Mouse (Mus musculus): ENCODE results near the gene Sowaha. TPM values are rescaled to one million over a fixed set of nuclear protein-coding genes. Genes with fewer than 3 reads are reported as not detected.

Gene Sowaha
- polyA plus RNA-seq, 1 experiment = not detected

DNA sequence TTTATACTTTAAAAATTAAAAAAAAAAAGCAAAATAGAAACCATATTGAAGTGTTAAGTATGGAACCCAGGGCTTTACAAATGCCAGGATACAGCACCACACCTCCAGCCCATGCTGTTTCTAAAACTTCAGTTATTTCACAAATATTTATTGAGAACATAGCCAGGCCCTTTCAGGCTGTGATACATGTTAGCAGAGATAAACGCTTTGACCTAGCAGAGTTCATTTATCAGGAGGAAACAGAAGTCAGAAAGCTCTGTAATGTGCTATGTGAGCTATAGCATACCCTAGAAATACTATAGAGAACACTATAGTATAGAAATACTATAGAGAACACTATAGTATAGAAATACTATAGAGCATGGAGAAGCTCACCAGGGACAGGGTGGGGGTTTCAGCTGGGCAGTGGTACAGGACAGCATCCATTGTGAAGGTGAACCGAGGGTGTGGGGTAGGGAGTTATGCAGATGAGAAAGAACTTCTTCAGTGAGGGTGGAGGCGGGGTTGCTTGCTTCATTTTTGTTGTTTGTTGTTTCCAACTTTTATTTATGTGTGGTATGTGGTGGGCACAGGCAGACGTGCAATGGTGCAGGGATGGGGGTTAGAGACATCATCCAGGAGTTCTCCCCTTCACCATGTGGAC is 1.1 kb upstream of the Sowaha start:
- H3K4me3 ChIP-seq (ENCODE audit: insufficient read depth, low read depth, low read length) = no peak overlapping the region
- H3K4me1 ChIP-seq (ENCODE audit: control insufficient read depth, insufficient read depth, low read length) = peaks cover 15% of the 10 kb centered on the region
- H3K27ac ChIP-seq (ENCODE audit: insufficient read depth, low read depth, low read length) = no peak overlapping the region
- TF ChIP-seq POLR2A (IDR thresholded peaks at IDR 0.05; ENCODE audit: insufficient read depth, low read depth, low read length) = no peak
- no peak for TF ChIP-seq CTCF (IDR thresholded peaks at IDR 0.05; ENCODE audit: insufficient read depth, low read depth, low read length)
- WGBS = 91% methylated on average over 4 of the region's 4 CpGs

DNA sequence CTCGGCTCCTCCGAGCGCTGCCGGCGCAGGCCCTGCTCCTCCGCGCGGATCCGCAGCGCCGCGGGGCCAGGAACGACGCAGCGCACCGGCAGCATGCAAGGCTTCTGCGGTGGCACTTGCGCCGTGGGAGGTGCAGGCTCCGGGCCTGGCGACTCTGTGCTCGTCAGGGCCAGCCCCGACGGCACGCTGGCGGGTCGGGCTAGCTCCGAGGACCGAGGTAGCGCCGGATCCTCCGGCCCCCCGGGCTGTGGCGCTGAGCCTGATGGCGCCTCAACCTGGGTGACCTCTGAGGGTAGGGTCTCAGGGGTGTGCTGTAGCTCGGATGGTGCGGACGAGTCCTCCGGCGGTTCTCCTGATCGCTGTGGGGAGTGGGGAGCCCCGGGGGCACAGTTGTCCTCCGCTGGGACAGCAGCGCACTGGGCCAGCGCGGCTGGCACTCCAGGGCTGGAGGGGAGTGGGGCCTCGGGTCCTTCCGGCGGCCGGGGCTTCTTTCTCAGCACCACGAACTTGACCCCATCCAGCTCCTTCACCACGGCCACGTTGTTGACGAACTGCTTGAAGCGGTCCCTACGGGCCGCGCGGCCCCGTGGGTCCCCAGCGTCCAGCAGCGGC is 797 bp downstream of the Sowaha start:
- H3K4me1 ChIP-seq (ENCODE audit: control insufficient read depth, insufficient read depth, low read length) = peaks cover 19% of the 10 kb centered on the region
- peak overlapping the region; percentile 57 for H3K4me3 ChIP-seq (ENCODE audit: insufficient read depth, low read depth, low read length)
- H3K27ac ChIP-seq (ENCODE audit: insufficient read depth, low read depth, low read length) = 0 out of 2 replicates have a peak overlapping the region, but pooled peaks have one; percentile 0
- TF ChIP-seq CTCF (IDR thresholded peaks at IDR 0.05; ENCODE audit: insufficient read depth, low read depth, low read length) = no peak
- no peak for TF ChIP-seq POLR2A (IDR thresholded peaks at IDR 0.05; ENCODE audit: insufficient read depth, low read depth, low read length)
- 1% methylated on average over 62 of the region's 62 CpGs for WGBS

DNA sequence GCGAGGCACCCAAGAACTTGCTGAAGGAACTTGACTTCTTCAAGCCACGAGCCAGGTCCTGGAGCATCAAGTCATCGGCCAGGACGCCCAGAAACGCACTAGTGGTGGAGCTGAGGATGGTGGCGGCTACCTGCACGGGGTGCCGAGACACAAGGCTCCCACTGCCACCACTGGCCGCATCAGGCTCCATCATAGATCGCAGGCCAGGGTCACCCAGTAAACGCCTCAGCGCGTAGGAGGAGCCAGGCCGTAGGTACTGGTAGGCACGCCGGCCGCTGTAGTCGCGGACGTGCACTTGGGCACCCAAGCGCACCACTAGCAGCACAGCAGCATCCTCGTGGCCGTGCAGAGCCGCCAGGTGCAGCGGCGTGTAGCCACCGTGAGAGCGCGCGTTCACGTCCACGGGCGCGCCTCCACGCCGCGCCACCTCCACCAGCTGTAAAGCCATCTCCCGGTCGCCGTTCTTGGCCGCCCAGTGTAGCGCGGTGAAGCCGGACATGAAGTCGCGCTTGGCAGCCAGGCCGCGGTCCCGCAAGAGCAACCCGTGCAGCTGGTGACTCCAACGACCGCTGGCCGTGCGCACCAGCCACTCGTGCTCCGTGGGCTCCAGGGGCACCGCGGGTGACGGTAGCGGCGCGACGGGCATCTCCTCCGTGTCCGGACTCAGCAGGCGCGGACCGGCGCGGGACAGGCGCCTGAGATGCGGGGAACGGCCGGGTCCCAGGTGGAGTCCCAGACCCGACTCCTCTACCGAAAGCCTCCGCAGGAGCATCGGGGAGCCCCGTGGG is 1.5 kb downstream of the Sowaha start:
- Histone ChIP-seq H3K4me3 (ENCODE audit: insufficient read depth, low read depth, low read length) (peak overlapping the region; percentile 57), H3K27ac (ENCODE audit: insufficient read depth, low read depth, low read length) (no peak overlapping the region), H3K4me1 (ENCODE audit: control insufficient read depth, insufficient read depth, low read length) (peaks cover 19% of the 10 kb centered on the region)
- no peak for TF ChIP-seq POLR2A (IDR thresholded peaks at IDR 0.05; ENCODE audit: insufficient read depth, low read depth, low read length)
- 12% methylated on average over 79 of the region's 79 CpGs for WGBS

- Histone ChIP-seq H3K4me1 (ENCODE audit: control insufficient read depth, insufficient read depth, low read length) (peaks cover 19% of the 10 kb centered on the region), H3K4me3 (ENCODE audit: insufficient read depth, low read depth, low read length) (0 out of 2 replicates have a peak overlapping the region, but pooled peaks have one; percentile 57), H3K27ac (ENCODE audit: insufficient read depth, low read depth, low read length) (no peak overlapping the region)
- TF ChIP-seq POLR2A (IDR thresholded peaks at IDR 0.05; ENCODE audit: insufficient read depth, low read depth, low read length) (no peak), CTCF (IDR thresholded peaks at IDR 0.05; ENCODE audit: insufficient read depth, low read depth, low read length) (no peak)
- WGBS = 80% methylated on average over 7 of the region's 7 CpGs
Observed at GRCm38 (mm10) chr11:53477833-53478232, 2.2 kb downstream of the Sowaha start.

- WGBS = 37% methylated on average over 8 of the region's 8 CpGs
- Histone ChIP-seq H3K4me3 (ENCODE audit: insufficient read depth, low read depth, low read length) (no peak overlapping the region), H3K4me1 (ENCODE audit: control insufficient read depth, insufficient read depth, low read length) (peaks cover 25% of the 10 kb centered on the region), H3K27ac (ENCODE audit: insufficient read depth, low read depth, low read length) (no peak overlapping the region)
- no peak for TF ChIP-seq POLR2A (IDR thresholded peaks at IDR 0.05; ENCODE audit: insufficient read depth, low read depth, low read length)
- no peak for TF ChIP-seq CTCF (IDR thresholded peaks at IDR 0.05; ENCODE audit: insufficient read depth, low read depth, low read length)
Observed at GRCm38 (mm10) chr11:53475620-53476019, 4.5 kb downstream of the Sowaha start.

GRCm38 (mm10) chr11:53472709-53473108 is 7.4 kb downstream of the Sowaha start:
- H3K4me3 ChIP-seq (ENCODE audit: insufficient read depth, low read depth, low read length) = no peak overlapping the region
- H3K27ac ChIP-seq (ENCODE audit: insufficient read depth, low read depth, low read length) = no peak overlapping the region
- peaks cover 17% of the 10 kb centered on the region for H3K4me1 ChIP-seq (ENCODE audit: control insufficient read depth, insufficient read depth, low read length)
- TF ChIP-seq POLR2A (IDR thresholded peaks at IDR 0.05; ENCODE audit: insufficient read depth, low read depth, low read length) = no peak
- WGBS = 87% methylated on average over 3 of the region's 3 CpGs

GRCm38 (mm10) chr11:53469968-53470695 is 9.9 kb downstream of the Sowaha start, which contains the start of gene Gm9837:
TSS of gene Gm9837 (minus strand) at chr11:53470479.
- 2% methylated on average over 29 of the region's 29 CpGs for WGBS
- Histone ChIP-seq H3K4me1 (ENCODE audit: control insufficient read depth, insufficient read depth, low read length) (peaks cover 27% of the 10 kb centered on the region), H3K27ac (ENCODE audit: insufficient read depth, low read depth, low read length) (peak within 1 kb of the TSS; percentile 87), H3K4me3 (ENCODE audit: insufficient read depth, low read depth, low read length) (peak within 1 kb of the TSS; percentile 14)
- TF ChIP-seq CTCF (IDR thresholded peaks at IDR 0.05; ENCODE audit: insufficient read depth, low read depth, low read length) = peak; percentile 92
- 0 out of 2 replicates have a peak, but pooled peaks have one; percentile 52 for TF ChIP-seq POLR2A (IDR thresholded peaks at IDR 0.05; ENCODE audit: insufficient read depth, low read depth, low read length)

DNA sequence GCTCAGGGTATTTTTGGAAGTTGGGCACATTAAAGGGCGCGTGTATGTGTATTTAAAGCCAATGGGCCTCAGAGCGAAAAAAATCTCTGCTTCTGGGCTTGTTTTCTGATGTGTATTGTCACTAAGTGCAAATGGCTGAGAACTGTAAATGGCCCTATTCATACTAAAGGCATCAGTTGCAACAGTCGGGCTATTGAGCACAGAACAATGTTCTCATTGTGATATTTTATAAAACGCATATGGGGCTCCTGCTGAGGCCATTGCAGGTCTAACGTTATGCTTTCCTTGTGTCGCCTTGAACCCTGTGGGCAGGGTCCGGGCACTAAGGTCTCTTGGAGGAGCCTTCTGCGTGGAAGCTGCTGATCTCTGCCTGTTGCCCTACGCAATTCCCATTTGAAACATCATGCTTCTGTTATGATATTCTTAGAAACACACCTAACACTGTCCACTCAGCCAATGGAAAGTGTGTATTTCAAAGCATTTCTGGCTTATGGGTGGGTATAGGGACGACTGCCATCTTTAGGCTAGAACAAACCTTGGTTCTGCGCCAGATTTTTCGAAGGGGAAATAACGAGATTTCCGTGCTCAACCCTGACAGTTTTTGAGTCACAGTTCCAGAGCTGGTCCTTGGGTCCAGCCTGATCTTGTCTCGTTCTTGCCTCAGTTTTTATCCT is 10.6 kb downstream of the Sowaha start:
- no peak overlapping the region for H3K4me3 ChIP-seq (ENCODE audit: insufficient read depth, low read depth, low read length)

More for the DNA sequence above, 10.6 kb downstream of the Sowaha start:
- Histone ChIP-seq H3K27ac (ENCODE audit: insufficient read depth, low read depth, low read length) (peak overlapping the region; percentile 87), H3K4me1 (ENCODE audit: control insufficient read depth, insufficient read depth, low read length) (peaks cover 26% of the 10 kb centered on the region)
- TF ChIP-seq CTCF (IDR thresholded peaks at IDR 0.05; ENCODE audit: insufficient read depth, low read depth, low read length) (no peak), POLR2A (IDR thresholded peaks at IDR 0.05; ENCODE audit: insufficient read depth, low read depth, low read length) (no peak)
- WGBS = 11% methylated on average over 16 of the region's 16 CpGs
